Mouse (Mus musculus): Measurements from ENCODE around the gene Dclre1b.
"Not testable (repeated sequence)": the region's sequence is repeated elsewhere in the genome, so short reads cannot be mapped to it uniquely, and the experiment has no call there.

The Dclre1b gene

DNA sequence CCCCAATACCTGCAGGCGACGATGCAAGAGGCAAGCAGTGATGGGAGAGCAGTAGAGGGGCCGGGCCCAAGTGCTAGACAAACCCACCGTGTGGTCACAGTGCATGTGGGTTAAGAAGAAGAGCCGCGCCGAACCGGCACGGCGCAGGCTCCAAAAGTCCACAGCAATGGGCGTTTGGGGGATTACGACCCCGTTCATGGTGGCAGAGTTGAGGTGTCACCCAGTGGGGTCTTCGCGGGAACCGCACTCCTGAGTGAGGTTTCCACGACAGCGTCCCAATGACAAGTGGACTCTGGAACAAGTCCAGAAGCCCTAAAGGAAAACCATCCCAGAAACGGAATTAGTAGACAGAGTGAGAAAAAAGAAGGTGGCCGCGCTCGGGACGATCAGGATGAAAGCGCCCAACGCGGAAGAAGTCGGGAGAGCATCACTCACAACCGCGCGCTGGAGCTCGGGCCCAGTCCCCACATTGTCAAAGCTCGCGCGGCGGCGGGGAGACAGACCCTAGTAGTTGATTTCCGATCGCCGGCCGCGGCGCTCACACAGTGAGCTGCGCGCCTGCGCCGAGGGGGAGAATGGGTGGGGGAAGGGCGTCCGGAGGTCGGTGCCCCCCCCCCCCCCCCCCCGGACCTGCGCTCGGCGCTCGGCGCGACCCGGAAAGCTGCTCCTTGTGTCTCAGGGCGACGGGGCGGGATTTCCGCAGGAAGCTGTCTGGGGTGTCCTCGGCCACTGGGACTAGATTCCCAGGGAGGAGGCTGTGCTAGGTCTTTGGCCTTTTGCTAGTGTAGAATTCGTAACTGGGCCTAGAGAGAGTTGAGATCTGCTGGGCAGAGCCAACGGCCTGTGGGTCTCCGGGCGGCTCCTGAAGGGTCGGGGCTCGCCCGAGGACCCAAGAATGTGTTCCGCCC is at the start of gene Dclre1b, which contains the start of the genes Ap4b1 and Gm43064:
Gene Dclre1b (minus strand): TSS at position 554 of the 908 bp plus-strand sequence.
Gene Ap4b1 (plus strand): TSS at position 630 of the 908 bp plus-strand sequence.
Gene Gm43064 (plus strand): TSS at position 683 of the 908 bp plus-strand sequence.
- CTCF ChIA-PET, result no interaction called here

- CTCF ChIA-PET, result interaction anchor here (0.7 kb wide), 1 partner anchor 146 kb away, joined by 7 read pairs; no protein-coding TSS in a partner anchor
Observed at GRCm38 (mm10) chr3:103857977-103858563, 48.8 kb upstream of the Dclre1b start.

- CTCF ChIA-PET, result interaction anchor here (0.6 to 0.7 kb wide), 2 partner anchors 145 to 780 kb away, joined by 6 to 7 read pairs; no protein-coding TSS in a partner anchor
Observed at GRCm38 (mm10) chr3:103857036-103857805, 48.0 kb upstream of the Dclre1b start.

- CTCF ChIA-PET, result interaction anchor here (0.6 kb wide), 1 partner anchor 15 kb away, joined by 4 read pairs; no protein-coding TSS in a partner anchor
Observed at GRCm38 (mm10) chr3:103853804-103854203, 44.6 kb upstream of the Dclre1b start.

DNA sequence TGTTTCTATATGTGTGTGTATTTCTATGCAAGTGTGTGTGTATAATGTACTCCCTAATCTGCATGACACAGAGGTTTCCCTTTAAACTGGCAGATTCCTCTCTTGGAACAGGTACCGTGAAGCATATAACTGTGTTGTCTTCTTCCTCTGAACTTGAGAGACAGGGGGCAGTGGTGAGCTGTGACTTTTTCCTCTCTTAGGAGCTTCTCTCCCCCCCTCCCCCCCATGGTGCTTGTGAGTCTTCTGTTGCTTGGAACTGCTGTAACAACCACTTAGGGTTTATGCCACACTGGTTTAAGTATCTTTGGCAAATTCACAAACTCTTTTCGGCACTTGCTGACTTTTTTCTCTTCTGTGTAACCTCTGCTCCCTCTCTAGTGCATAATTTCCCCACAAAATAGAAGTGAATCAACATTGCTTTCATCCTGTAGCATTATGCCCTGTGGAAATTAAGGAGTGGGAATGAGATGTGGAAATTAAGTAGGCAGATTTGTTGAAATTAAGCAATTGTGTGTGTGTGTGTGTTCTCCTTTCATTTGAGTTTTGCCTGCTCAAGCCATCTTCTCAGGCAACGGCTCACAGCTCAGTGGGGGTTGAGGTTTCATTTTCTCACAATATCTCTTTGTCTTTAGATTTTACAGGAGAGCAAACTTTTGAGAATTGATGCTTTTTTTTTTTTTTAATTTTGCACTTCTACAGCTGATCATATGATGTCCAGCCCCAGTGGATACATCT is 43.5 kb upstream of the Dclre1b start:
- CTCF ChIA-PET, result interaction anchor here (0.6 to 2.8 kb wide), 4 partner anchors 16 to 53 kb away, joined by 3 to 12 read pairs (median 3); no protein-coding TSS in a partner anchor

GRCm38 (mm10) chr3:103851882-103852281 is 42.6 kb upstream of the Dclre1b start:
- CTCF ChIA-PET, result interaction anchor here (0.6 to 2.8 kb wide), 2 partner anchors 17 to 36 kb away, joined by 3 to 12 read pairs; no protein-coding TSS in a partner anchor

DNA sequence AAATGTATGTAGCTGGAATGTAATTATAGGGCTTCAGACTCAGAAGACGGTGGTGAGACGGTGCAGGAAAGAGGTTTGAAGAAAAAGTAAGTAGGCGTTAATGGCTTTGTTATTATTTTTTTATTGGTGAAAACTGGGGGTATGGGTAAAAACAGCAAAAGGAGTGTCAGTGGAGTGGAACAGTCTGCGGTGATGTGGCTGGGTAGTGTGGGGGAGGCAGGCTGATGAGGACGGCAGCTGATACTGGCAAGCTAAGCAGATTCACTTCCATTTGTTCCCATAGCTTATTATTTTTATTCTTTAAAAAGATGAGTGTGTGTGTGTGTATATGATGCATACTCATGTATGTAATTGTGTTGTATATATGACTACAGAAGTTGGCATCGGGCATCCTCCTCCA is 42.2 kb upstream of the Dclre1b start:
- CTCF ChIA-PET, result interaction anchor here (0.5 to 2.8 kb wide), 3 partner anchors 22 to 122 kb away, joined by 3 to 12 read pairs (median 4); no protein-coding TSS in a partner anchor

GRCm38 (mm10) chr3:103850644-103851363 is 41.6 kb upstream of the Dclre1b start:
- CTCF ChIA-PET, result interaction anchor here (0.5 to 2.8 kb wide), 5 partner anchors 23 to 121 kb away, joined by 3 to 12 read pairs (median 4); no protein-coding TSS in a partner anchor

DNA sequence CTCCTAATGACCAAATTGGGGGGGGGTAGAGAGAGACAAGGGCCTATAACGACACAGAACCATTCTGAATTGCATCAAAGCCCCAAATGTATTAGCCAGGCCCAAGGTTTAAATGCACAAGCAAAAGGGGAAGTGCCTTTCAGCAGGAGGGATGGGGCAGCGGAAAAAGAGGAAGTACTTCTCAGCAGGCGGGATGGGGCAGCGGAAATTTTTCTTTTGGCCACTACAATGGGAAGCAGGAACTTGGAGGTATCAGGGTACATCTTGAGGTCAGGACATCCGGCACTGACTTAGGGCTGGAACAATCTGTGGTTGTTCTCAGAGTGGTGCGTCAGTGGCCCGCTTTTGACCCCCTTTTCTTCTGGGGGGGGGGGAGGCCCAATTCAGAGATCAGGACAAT is 31.7 kb upstream of the Dclre1b start:
- CTCF ChIA-PET, result not testable (repeated sequence)

DNA sequence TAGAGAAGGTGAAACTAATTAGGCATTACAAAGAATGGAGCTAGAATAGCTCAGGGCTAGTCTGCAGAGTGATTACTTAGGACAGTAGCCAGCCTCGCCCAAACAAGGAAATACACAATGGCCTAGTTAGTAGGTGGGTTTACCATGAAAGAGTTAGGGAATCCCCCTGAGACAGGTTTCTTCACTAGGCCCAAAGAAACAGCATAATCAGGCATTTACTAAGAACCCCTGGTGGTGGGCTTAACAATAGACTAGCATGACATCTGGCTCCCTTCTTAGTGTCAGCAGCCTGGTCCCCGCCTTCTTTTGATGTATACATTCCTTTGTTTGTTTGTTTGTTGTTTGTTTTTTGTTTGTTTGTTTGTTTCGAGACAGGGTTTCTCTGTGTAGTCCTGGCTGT is 31.0 kb upstream of the Dclre1b start:
- CTCF ChIA-PET, result interaction anchor here (0.6 kb wide), 1 partner anchor 48 kb away, joined by 9 read pairs; no protein-coding TSS in a partner anchor

DNA sequence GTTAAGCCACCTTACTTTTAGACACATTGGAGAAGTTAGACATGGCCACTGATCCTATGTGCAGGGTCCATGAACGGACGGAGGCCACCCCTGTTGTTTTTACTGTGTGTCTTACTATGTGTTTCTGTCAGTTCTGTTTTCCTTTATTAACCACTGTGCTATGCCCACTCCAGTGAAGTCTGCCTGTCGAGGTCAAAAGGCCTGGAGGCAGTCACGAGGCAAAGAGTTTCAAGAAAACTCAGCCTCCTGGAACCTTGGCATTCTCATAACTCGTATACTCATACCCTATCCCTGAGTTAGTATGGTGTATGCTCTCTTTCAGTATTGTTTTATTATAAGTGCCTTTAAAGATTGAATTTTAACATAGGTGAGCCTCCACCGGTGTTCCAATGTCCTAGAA is 30.5 kb upstream of the Dclre1b start:
- CTCF ChIA-PET, result interaction anchor here (0.6 kb wide), 1 partner anchor 49 kb away, joined by 9 read pairs; no protein-coding TSS in a partner anchor

- CTCF ChIA-PET, result no interaction called here
Observed at GRCm38 (mm10) chr3:103836453-103836852, 27.2 kb upstream of the Dclre1b start.

- CTCF ChIA-PET, result no interaction called here
Observed at GRCm38 (mm10) chr3:103835951-103836310, 26.7 kb upstream of the Dclre1b start.

DNA sequence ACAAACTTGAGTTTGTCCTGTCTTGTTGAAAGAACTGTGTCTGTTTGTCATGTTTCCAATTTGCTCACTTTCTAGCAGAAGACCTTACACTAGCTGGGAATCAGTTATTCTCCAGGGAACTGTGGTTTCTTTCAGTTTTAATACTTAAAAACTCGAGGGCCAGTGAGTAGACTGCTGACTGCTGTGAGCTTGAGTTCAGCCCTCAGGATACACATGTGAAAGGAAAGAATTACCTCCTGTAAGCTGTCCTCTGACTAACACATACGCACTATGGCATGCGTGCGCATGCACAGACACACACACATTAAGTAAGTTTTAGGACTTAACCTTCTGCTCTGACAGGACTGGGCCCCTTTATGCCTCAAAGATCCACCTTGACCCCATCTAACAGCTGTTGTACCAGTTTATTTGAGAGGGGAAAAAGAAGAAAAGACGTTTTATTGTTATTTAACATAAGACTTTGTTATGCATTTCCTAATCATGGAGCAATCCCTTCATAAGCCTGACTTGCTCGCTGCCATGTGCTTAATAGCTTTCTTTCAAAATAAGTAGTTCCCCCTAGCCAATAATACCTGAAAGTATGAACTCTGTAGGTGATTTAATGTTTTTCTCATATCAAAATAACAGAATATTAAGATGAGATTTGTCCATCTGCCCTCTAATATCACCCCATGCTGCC is 26.2 kb upstream of the Dclre1b start:
- CTCF ChIA-PET, result no interaction called here

DNA sequence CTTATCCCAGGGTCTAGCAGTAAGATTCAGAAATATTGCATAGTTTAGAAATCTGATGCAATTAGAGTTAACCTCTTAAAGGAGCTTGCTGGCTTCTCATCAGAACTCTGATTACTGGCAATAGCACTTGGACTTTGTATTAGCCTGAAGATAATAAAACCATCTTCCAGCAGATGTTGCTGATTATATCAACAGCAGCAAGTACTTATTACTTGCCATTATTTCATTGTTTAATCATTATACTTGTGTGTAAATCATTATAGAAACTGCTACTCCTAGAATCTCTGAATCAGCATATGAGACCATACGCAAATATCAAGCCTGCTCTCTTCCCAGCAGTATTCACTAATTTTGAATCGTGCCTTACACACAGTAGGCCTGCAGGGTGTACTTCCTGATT is 24.8 kb upstream of the Dclre1b start:
- CTCF ChIA-PET, result no interaction called here

GRCm38 (mm10) chr3:103832426-103832825 is 23.2 kb upstream of the Dclre1b start, which contains the start of gene Bcl2l15:
Gene Bcl2l15, plus strand, starts transcription at chr3:103832601.
- CTCF ChIA-PET, result interaction anchor here (0.6 to 0.7 kb wide), 2 partner anchors 28 to 55 kb away, joined by 4 to 7 read pairs; no protein-coding TSS in a partner anchor

DNA sequence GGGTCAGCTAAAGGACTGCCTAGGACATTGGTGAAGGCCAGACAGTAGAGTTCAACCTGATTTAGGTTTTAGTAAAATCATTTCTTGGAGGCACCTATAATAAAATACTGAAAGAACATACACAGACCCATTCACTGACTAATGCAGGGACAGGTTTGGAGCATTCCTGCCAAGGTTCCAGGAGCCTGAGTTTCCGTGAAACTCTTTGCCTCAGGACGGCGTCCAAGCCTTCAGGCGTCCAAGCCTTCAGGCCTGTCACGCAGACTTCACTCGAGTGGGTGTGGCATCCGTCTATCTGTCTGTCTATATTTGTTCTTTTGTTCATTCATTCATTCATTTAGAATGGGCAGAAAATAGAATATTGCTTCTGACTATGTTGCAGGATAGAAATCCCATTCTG is 21.9 kb upstream of the Dclre1b start:
- CTCF ChIA-PET, result no interaction called here

DNA sequence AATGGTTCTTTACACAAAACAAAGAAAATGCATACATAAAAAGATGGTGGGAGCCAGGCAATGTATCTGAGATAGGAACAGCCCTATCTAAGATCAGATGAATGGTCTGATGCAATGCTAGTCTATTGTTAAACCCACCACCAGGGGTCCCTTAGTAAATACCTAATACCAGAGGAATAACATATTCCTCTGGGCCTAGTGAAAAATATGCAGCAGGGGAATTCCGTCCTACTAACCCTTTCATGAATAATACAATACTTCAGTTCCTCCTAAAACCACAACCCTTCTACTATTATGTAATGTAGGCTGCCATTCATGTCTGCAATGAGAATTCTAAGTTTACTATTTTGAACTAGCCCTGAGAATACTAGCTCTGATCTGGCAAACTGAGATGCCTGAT is 21.4 kb upstream of the Dclre1b start:
- CTCF ChIA-PET, result not testable (repeated sequence)

DNA sequence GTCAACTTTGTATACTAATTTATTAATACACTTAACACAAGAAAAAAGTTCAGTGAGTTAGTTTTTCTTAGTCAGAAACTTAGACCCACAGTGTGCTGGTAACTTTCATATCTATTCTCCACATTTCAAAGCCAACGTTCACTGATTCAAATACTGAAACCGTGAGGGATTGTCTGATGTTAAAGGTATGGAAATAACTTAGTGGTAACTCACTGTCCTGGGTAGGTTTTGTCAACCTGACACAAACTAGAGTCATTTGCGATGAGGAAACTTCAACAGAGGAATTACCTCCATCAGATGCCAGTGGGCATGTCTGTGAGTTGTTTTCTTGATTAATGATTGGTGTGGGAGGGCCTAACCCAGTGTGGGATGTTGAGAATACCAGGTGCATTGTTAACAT is 19.8 kb upstream of the Dclre1b start:
- CTCF ChIA-PET, result no interaction called here

Measured in spleen, embryonic (tissue).